Mouse (Mus musculus) C2C12 (cell line): ENCODE measurements at regions not wholly inside any gene's neighbourhood (a gene's known extent, or its start where the extent isn't known, plus 50 kb on each side); places are given as distances from the start of the nearest gene placed in this dataset.

Experiments used
- H3K27me3 ChIP-seq: one replicate; pipeline ENCODE4 v1.6.1; 2011; ENCODE audit not compliant: control insufficient read depth, insufficient read depth, insufficient read length
- H3K36me3 ChIP-seq: one replicate; pipeline ENCODE4 v1.6.1; 2011; ENCODE audit not compliant: control insufficient read depth, insufficient read depth
- H3K4me3 ChIP-seq: one replicate; pipeline ENCODE4 v1.5.1; 2011; ENCODE audit warnings: mild to moderate bottlenecking, control low read depth; ENCODE audit not compliant: poor library complexity, insufficient read depth, severe bottlenecking
- H3K79me2 ChIP-seq: one replicate; pipeline ENCODE4 v1.6.1; 2011; ENCODE audit not compliant: control insufficient read depth, insufficient read depth
- H3K79me3 ChIP-seq: one replicate; pipeline ENCODE4 v1.6.1; 2011; ENCODE audit warnings: low read depth, control low read depth
- H3ac ChIP-seq: one replicate; pipeline ENCODE3; 2011; ENCODE audit warnings: low read depth; ENCODE audit not compliant: control insufficient read depth, insufficient read length
- CEBPB ChIP-seq: IDR thresholded peaks from one replicate; pipeline ENCODE4 v1.6.1; 2011; ENCODE audit warnings: low read depth, mild to moderate bottlenecking, control low read depth, moderate library complexity
- CTCF ChIP-seq: IDR thresholded peaks from one replicate; pipeline ENCODE4 v1.5.1; 2011; ENCODE audit not compliant: control insufficient read depth, insufficient read depth, insufficient read length
- FOSL1 ChIP-seq: IDR thresholded peaks from one replicate; pipeline ENCODE4 v1.8.0; 2011; ENCODE audit warnings: mild to moderate bottlenecking, low read length; ENCODE audit not compliant: poor library complexity, insufficient read depth, severe bottlenecking
- MAX ChIP-seq: IDR thresholded peaks from one replicate; pipeline ENCODE4 v1.6.1; 2011; ENCODE audit warnings: mild to moderate bottlenecking, control low read depth
- MYOD1 ChIP-seq: IDR thresholded peaks from one replicate; pipeline ENCODE4 v1.6.1; 2011; ENCODE audit warnings: low read depth; ENCODE audit not compliant: control insufficient read depth, insufficient read length
- MYOG ChIP-seq: IDR thresholded peaks from one replicate; pipeline ENCODE4 v1.6.1; 2011; ENCODE audit not compliant: control insufficient read depth, insufficient read length; ENCODE audit errors: extremely low read depth
- USF1 ChIP-seq: IDR thresholded peaks from one replicate; pipeline ENCODE4 v1.6.1; 2011; ENCODE audit warnings: low read depth, mild to moderate bottlenecking, control low read depth, moderate library complexity

- Histone ChIP-seq H3K79me3 (no peaks in the 10 kb centered on the region), H3K36me3 (no peaks in the 10 kb centered on the region), H3K27me3 (no peaks in the 10 kb centered on the region), H3K4me3 (no peak overlapping the region), H3ac (no peak overlapping the region), H3K79me2 (no peaks in the 10 kb centered on the region)
- TF ChIP-seq FOSL1 (no peak), CEBPB (no peak), MYOD1 (no peak), MAX (no peak), CTCF (no peak), MYOG (no peak)
Observed at GRCm38 (mm10) chr4:55285641-55286040, 64.2 kb upstream of the Rad23b start.

- Histone ChIP-seq H3K27me3 (no peaks in the 10 kb centered on the region), H3ac (no peak overlapping the region), H3K36me3 (no peaks in the 10 kb centered on the region), H3K4me3 (no peak overlapping the region), H3K79me2 (no peaks in the 10 kb centered on the region), H3K79me3 (no peaks in the 10 kb centered on the region)
- TF ChIP-seq MAX (no peak), MYOD1 (no peak), CTCF (no peak), MYOG (no peak), CEBPB (no peak), USF1 (no peak), FOSL1 (no peak)
Observed at GRCm38 (mm10) chr4:55288456-55288855, 61.4 kb upstream of the Rad23b start.

- no peaks in the 10 kb centered on the region for H3K36me3 ChIP-seq
- H3K4me3 ChIP-seq = no peak overlapping the region
- H3K79me2 ChIP-seq = no peaks in the 10 kb centered on the region
- no peak for TF ChIP-seq USF1
- TF ChIP-seq MAX = no peak
- no peak for TF ChIP-seq MYOD1
- peak; percentile 11 for TF ChIP-seq CTCF
- TF ChIP-seq MYOG = no peak
- no peaks in the 10 kb centered on the region for H3K79me3 ChIP-seq
- no peak overlapping the region for H3ac ChIP-seq
- no peaks in the 10 kb centered on the region for H3K27me3 ChIP-seq
Observed at GRCm38 (mm10) chr4:55292277-55292676, 57.6 kb upstream of the Rad23b start.

- Histone ChIP-seq H3K4me3 (no peak overlapping the region), H3K27me3 (no peaks in the 10 kb centered on the region), H3ac (no peak overlapping the region), H3K79me2 (no peaks in the 10 kb centered on the region), H3K79me3 (no peaks in the 10 kb centered on the region), H3K36me3 (no peaks in the 10 kb centered on the region)
- no peak for TF ChIP-seq USF1
- TF ChIP-seq CTCF = no peak
- TF ChIP-seq MAX = no peak
- TF ChIP-seq FOSL1 = no peak
- no peak for TF ChIP-seq MYOG
- TF ChIP-seq CEBPB = no peak
- TF ChIP-seq MYOD1 = no peak
Observed at GRCm38 (mm10) chr4:55292701-55293100, 57.1 kb upstream of the Rad23b start.

- TF ChIP-seq MYOG = no peak
- TF ChIP-seq CTCF = no peak
- TF ChIP-seq FOSL1 = no peak
- no peak for TF ChIP-seq CEBPB
- TF ChIP-seq MAX = no peak
- Histone ChIP-seq H3K79me2 (no peaks in the 10 kb centered on the region), H3K79me3 (no peaks in the 10 kb centered on the region), H3K27me3 (no peaks in the 10 kb centered on the region), H3K36me3 (no peaks in the 10 kb centered on the region), H3ac (no peak overlapping the region), H3K4me3 (no peak overlapping the region)
Observed at GRCm38 (mm10) chr4:55293347-55294079, 56.3 kb upstream of the Rad23b start.

- Histone ChIP-seq H3K36me3 (no peaks in the 10 kb centered on the region), H3K4me3 (no peak overlapping the region), H3K79me2 (no peaks in the 10 kb centered on the region), H3K79me3 (no peaks in the 10 kb centered on the region), H3K27me3 (no peaks in the 10 kb centered on the region), H3ac (peak overlapping the region; percentile 43)
- TF ChIP-seq MYOG (no peak), MYOD1 (no peak), MAX (no peak), USF1 (no peak), CTCF (no peak), CEBPB (no peak), FOSL1 (no peak)
Observed at GRCm38 (mm10) chr4:55294255-55294687, 55.6 kb upstream of the Rad23b start.
